In genomic region chr11:61490944-61491520, GRCm38 (mm10) we compare ENCODE assay signal across 15 mouse cellular contexts. TPM values are rescaled to one million over a fixed set of nuclear protein-coding genes. Genes with fewer than 3 reads are reported as not detected.
"Had no signal": no experiment of that assay in that cellular context is flagged by ENCODE, and none has a peak within 500 bp of the region (broad histone marks: within the 10 kb centered on the region; RNA-seq: fewer than 3 reads in every experiment).

No protein-coding gene starts in this region.

- H3K4me2 ChIP-seq: kidney, embryonic 15.5 days; limb, embryonic 15.5 days; liver, embryonic 12.5 days; lung, embryonic 14.5 days; neural tube, embryonic 15.5 days had no signal

- DNase-seq: kidney, postnatal 14 days; left cerebral cortex, postnatal 4 days; lung, embryonic 14.5 days; lung, postnatal 10 days; lung, postnatal 4 days; right cerebral cortex, adult 18-20 months; right cerebral cortex, postnatal 25 days; thymus, postnatal 36 days had no signal

- ATAC-seq: liver, embryonic 12.5 days had no signal

- H3K27ac ChIP-seq: kidney, embryonic 15.5 days; limb, embryonic 15.5 days; liver, embryonic 12.5 days; midbrain, embryonic 10.5 days; neural tube, embryonic 15.5 days had no signal

- H3K9me3 ChIP-seq: kidney, embryonic 15.5 days; limb, embryonic 15.5 days; liver, embryonic 12.5 days; midbrain, embryonic 10.5 days; neural tube, embryonic 15.5 days had no signal

- H3K27me3 ChIP-seq: kidney, embryonic 15.5 days; limb, embryonic 15.5 days; liver, embryonic 12.5 days; neural tube, embryonic 15.5 days had no signal

- H3K9ac ChIP-seq: kidney, embryonic 15.5 days; limb, embryonic 15.5 days; liver, embryonic 12.5 days; lung, embryonic 14.5 days; neural tube, embryonic 15.5 days had no signal

- H3K4me3 ChIP-seq: kidney, embryonic 15.5 days; limb, embryonic 15.5 days; liver, embryonic 12.5 days; myocyte; neural tube, embryonic 15.5 days had no signal

RNA-seq across cellular contexts. Expression of gene Rnf112, which starts 37.1 kb away (rescaled TPM):
- polyA plus RNA-seq: myocyte; thymus, postnatal 0 days had no signal
